Mouse (Mus musculus): Measurements from ENCODE around the gene Tcp11.

Gene Tcp11

DNA sequence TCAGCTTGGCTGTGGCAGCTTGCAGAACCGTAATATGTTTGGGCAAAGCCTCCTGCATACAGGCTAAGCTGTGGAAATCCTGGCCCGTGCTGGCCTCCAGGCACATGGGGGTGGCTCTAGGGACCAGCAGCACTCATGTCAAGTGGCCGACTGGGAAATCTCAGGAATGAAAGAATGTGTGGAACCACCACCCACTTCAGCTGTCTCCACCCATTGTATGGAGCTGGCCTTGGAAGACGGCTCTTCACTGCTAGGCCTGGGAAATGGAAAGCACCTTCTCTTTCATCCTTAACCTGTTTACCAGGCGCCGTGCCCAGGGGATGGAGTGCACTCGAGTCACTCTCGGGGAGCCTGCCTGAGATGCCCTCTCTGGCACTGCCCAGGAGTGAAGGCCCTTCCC is 45.5 kb downstream of the Tcp11 start:
- DNase-seq: no peak

DNA sequence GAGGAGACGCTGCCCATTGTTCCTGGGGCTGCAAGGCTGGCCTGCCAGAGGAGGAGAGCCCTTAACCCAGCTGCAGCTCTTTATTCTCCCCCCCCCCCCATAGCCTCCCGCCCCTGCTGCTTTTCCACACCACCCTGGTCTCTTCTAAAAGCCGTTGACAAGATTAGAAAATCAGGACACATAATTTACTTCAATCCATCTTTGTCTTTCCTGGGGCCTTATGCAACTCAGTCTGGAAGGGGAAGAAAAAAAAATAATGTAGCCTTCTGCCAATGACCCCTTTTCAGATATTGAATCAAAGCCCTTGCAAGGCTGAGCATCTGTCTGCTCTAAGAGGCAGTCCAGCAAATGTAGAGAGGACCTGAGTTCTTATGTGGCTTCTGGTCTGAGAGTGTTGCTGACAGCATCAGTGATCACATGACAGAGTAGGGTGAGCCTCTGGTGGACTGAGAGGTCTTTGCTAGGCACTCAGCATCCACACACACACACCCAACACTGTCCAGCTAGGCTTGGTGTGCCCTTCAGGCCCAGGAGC is 47.3 kb downstream of the Tcp11 start:
- DNase-seq: no peak

DNA sequence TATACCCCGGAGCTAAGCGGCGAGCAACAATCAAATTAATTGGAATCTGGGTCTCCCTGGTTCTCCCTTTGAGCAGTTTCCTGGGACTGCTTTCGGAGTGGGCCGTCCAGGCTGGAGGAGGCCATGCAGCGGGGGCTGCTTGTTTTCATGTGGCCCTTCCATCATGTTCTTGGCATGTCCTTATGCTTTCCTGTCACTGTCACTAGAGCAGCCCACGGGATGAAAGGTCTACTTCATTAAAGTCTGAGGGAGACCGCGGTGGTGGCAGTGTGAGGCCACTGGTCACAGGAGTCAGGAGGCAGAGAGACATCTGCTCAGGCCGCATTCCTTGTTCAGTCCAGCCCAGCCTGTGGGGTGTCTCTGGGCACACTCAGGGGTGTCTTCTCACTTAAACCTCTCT is 48.2 kb downstream of the Tcp11 start:
- no peak for DNase-seq

DNA sequence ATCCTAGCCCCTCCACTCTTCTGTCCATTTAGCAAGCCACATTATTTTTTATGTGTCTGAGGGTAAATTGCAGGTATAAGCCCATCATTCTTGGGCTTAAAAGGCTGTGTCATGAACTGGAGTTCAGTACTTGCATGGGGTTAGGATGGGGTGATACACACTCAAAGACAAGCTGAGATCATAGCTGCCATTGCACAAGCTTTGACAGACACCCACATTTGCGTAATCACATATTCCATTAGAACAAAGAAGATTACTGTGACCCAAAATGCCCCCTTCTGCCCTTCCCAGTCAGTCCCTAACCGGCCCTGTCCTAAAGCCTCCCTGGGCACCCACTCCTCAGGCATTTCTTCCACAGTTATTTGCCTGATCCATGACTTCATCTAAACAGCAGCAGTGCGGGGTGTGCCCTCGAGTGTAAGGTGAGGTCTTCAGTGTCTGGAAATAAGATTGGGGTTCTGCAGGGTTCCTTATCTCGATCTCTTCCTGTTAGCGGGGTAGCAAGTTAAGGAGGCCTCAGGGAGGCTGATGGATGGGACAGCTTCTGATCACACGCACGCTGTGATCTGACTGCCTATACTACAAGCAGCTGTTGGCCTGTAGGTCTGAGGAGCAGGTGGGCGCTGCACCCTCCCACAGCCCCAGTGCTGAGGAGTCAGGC is 49.0 kb downstream of the Tcp11 start:
- DNase-seq: no peak

DNA sequence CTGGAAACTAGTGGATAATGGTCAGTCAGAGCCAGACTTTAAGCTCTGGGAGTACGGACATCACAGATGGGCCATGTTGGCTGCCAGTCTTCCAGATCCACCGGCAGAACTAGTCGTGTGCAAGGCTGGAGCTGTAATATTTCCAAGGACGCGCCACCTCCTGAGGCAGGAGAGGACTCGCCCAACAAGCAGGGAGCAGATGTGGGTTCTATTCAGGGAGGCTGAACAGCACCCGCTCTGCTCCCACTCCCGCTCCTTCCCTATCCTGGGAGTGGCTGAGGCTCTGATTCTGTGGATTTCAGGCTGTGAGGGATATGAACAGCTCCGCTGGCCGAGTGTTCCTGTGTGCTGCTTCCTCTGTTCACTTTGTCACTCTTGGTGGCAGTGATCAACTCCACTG is 50.0 kb downstream of the Tcp11 start:
- DNase-seq: no peak

DNA sequence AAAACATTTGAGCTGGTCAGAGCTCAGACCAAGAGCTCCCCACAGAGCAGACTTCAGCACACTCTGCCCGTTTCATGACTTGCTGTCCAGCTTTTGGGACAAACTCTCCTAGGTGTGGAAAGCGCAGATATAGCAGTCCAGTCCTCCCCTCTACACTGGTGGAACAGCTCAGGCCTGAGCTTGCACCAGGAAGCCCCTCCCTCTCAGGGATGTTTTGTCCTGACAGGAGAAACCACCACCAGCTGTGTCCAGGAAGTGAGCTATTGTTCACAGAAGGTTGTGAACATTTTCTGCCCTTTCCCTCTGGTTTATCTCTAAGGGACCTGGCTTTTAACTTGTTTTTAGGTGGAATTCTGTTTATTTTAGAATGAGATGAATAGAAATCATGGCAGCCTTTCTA is 51.1 kb downstream of the Tcp11 start:
- no peak for DNase-seq

DNA sequence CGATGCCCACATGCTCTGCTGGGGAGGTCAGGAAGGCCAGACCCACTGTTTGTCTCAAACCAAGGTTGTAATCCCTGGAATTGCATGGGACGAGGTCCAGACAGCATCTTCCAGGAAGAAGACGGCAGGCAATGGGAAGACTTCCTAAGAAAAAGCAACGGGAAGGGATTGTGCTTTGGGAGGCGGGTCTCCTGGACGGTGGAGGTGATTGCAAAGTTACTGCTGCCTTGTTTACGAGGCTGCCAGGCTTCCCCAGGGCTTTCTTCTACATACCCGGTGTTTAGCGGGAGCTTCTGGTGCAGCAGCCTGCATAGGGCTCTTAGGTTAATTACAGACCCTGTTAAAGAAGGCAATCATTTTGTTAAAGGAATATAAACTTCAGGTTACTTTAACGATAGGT is 52.2 kb downstream of the Tcp11 start:
- DNase-seq: no peak

DNA sequence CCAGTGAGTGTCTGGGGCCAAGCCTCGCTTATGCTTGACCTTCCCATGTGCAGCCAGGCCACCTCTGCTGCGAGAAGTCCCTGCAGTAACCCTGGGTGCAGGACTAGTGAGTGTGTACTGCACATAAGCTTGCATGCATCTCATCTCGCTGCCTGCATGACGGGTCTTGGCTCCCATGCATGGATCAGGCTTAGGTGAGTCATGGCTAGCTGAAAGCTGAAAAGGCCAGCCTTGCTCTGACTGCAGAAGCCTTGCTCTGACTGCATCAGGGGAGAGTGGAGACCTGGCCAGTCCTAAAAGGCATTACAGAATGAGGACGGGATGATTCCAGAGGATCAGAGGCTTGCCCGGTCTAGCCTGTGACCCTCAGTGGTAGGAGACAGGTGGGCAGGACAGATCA is 53.2 kb downstream of the Tcp11 start:
- no peak for DNase-seq

DNA sequence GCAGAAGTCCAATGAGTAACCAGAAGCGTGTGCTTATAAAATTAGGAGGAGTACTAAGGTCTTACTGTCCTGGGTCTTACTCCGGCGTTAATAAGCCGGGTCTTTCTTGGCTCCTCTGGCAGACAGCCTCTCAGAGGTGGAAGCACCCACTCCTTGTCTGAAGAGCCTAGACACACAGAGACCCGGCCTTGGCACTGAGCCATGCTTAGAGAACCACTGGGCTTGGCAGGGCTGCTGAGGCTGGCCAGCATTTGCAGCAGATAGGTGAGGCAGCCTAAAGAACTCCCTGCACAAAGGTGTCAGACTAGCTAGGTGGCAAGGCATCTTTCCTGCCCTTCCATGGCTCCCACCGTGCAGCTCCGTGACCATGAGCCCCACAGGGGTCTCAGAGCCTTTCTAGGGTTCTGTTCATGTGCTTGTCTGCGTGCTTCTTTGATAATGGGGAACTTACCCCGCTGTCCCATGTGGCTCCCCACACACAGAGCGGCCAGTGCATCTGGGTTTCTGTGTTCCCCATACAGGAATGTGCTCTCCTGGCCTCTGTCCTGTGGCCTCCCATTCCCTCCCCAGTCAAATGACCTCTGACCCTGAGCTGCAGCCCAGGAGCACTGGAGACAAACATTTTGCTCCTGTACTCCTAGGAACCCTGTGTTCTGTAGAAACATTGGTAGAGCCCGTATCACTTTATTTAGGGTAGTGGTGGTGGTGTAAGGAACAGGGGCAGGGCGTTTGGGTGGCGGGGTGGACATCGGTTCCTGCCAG is 54.1 kb downstream of the Tcp11 start:
- no peak for DNase-seq

DNA sequence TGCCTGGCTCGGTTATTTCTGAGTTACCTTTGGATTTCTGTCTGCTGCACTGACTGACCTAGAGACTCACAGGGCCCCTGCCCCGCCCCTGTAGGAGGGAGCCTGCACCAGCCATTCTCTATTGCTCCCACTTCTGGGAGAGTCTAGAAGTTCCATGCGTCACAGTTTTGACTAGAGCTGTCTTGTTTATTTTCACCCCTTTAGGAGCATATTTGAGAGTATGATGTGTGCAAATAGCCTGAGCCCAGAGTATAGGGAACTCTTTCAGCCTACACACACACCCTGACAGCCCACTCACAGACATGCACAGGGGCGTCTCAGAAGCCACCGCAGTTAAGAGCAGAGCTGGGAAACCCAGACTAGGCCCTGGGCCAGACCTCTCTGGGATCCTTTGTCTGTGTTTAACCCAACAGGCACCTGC is 54.9 kb downstream of the Tcp11 start:
- DNase-seq: no peak

DNA sequence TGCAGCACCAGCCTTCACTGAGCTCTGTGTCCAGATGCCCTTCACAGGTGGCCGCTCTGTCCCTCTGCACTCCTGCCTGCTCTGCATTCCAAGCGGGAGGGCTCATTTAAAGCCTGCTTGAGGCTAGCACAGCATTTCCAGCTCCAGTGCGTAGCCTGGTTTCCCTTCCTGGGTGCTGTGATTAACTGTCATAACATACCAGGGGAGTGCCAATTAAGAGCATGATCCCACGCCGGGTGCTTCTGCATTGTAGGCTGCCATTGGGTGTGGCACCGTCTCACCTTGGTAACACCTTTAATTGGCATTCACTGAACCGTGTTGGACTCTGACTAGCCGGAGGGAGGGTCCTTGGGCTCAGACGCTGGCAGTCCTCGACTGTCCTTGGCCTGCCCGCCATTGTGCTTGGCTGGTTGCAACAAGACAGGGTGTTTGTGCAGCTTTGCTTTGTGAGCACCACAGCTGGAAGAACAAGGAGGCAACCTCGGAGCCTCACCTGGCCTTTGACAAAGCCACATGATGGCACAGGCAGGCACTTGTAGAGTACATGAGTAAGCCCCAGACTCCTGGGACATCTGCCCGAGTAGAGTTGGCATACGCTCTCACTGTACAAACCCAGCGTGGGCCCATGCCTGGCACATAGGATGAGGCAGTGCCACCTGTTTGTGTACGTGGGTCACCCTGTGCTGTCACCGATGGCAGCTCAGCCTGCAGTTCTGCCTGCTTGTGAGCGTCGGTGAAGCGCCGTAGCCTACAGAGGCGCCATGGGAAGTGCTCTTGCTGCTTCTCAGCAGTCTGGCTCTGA is 57.4 kb downstream of the Tcp11 start:
- peak; percentile 71 for DNase-seq

DNA sequence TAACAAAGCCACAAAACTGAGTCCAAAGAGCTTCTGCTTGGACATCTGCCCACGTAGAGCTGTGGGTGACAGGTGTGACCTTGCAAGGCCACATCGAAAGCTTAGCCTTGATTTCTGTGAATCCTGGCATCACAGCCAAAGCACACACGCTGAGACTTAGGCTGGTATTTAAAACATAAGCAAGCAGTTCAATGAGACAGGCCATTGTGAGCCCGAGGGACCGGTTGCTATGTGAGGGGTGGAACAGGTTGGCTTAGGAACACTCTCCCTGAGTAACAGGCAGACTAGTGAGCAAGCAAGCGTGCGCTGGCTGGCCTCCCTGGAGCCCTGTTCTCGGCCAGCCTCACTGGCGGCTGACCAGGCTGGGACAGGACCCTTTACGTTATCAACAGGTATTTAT is 58.5 kb downstream of the Tcp11 start:
- no peak for DNase-seq

DNA sequence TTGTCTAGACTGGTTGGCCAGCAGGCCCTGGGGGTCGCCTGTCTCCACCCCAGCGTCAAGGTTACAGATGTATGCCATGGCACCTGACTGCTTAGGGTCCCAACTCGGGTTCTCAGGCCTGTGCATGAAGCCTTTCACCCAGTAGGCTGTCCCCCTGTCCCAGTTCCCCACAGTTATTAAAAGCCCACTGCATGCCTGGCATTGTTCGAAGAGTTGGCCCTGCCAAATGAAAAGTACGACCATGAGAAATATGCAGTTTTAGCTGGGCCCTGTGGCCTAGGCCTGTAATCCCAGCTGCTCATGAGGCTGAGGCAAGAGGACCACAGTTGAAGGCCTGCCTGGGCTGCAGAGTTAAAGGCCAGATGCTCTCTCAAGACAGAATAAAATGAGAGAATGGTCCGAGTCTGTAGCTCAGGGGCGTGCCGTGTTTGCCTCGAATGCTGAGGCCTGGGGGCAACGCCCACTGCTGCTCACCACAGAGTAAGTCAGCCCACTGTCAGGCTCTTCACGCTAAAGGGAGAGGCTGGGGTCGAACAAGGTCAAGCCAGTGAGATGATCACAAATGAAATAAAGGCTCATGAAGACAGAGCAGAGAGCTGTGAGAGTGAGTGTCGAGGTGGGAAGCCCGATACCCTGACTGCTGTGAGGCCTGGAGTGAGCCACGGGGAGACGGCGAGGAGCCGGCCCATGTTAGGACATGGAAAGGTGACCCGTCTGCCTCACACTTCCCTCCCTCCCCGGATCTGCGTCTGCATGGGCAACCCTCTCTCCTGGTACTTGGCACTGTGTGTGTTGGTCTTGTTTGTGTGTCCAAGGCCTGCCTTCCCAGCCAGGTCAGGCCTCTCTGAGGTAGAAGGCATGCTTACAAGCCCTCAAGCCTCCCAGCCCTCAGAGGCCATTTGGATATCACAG is 60.4 kb downstream of the Tcp11 start:
- no peak for DNase-seq

DNA sequence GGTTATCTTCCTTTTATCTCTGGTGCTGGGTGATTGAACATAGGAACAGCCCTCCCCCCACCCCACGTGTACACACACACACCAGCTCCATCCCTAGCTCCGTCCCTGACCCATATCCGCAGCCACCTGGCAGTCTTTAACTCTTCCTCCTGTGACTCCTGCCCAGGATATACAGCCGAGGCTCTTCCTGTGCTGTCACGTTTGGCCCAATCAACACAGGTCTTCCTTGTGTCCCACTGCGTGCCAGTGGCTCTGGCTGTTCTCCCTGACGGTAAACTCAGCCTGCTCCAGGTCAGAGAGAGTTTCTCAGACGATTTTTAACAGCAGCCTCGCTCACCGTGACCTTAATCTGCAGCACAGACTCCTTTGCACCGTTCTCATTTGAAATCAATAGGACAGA is 61.7 kb downstream of the Tcp11 start:
- DNase-seq: peak; percentile 63

DNA sequence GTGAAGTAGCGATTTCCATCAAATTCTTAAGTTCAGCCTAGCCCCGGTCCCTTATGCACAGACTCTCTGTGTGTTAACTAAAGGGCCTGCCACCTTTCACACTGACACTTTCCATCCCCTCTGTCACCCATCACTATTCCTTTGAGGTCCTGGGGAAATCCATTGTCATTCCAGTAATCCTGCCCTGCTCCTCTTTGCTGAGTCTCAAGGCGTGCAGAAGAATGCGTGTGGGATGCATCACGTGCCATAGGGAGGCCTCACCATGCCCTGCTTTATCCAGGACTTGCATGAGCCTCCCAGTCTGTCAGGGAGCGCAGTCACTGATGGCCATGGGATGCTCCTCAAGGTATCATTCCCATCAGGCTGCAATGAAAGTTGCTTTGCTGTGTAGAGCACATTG is 62.1 kb downstream of the Tcp11 start:
- DNase-seq: no peak

Measured in cerebellum, adult 11-12 months (tissue).